Mouse (Mus musculus): ENCODE data around the gene Galnt15. TPM values are rescaled to one million over a fixed set of nuclear protein-coding genes. Genes with fewer than 3 reads are reported as not detected.

Galnt15 gene
- 10 to 100 TPM; 12.8 to 17.8 TPM for total RNA-seq (2021)
- long read RNA-seq, experiment 1, full-length matches to known transcripts = 1 of 4 reads
- long read RNA-seq, experiment 1, partial matches to known transcripts = 1 of 4 reads
- long read RNA-seq, experiment 1, other reads (novel, unspliced or antisense) = 2 of 4 reads
- long read RNA-seq, experiment 2, full-length matches to known transcripts = 9 of 13 reads
- long read RNA-seq, experiment 2, partial matches to known transcripts = 2 of 13 reads
- long read RNA-seq, experiment 2, other reads (novel, unspliced or antisense) = 2 of 13 reads

- intact Hi-C loops (cut with DNase I) = no loop called here
- peak; percentile 74 to 81 for DNase-seq
Measured at GRCm38 (mm10) chr14:32028681-32029091, at the start of gene Galnt15. Galnt15 (plus strand) TSS chr14:32028989.

GRCm38 (mm10) chr14:31994021-31994420 lies 34.8 kb upstream of the Galnt15 start:
- intact Hi-C loops (cut with DNase I) = no loop called here
- no peak for DNase-seq

- intact Hi-C loops (cut with DNase I) = no loop called here
- peak in 1 of 2 experiments; percentile 16 for DNase-seq
Measured at GRCm38 (mm10) chr14:32000941-32001340, 27.8 kb upstream of the Galnt15 start.

- DNase-seq = no peak
- intact Hi-C loops (cut with DNase I) = no loop called here
Measured at GRCm38 (mm10) chr14:32002502-32003338, 26.1 kb upstream of the Galnt15 start.

GRCm38 (mm10) chr14:32003904-32004596 lies 24.7 kb upstream of the Galnt15 start:
- intact Hi-C loops (cut with DNase I) = no loop called here
- no peak for DNase-seq

GRCm38 (mm10) chr14:32005673-32006261 lies 23.0 kb upstream of the Galnt15 start:
- peak; percentile 13 to 30 for DNase-seq

GRCm38 (mm10) chr14:32007654-32008335 lies 21.0 kb upstream of the Galnt15 start:
- intact Hi-C loops (cut with DNase I) = no loop called here
- DNase-seq = no peak

More at GRCm38 (mm10) chr14:32005673-32006261, 23.0 kb upstream of the Galnt15 start:
- intact Hi-C loops (cut with DNase I) = no loop called here

GRCm38 (mm10) chr14:32009715-32010114 lies 19.1 kb upstream of the Galnt15 start:
- intact Hi-C loops (cut with DNase I) = no loop called here
- DNase-seq = no peak

- intact Hi-C loops (cut with DNase I) = no loop called here
Measured at GRCm38 (mm10) chr14:32011547-32012304, 17.1 kb upstream of the Galnt15 start.

GRCm38 (mm10) chr14:32015131-32015770 lies 13.5 kb upstream of the Galnt15 start:
- intact Hi-C loops (cut with DNase I) = no loop called here
- DNase-seq = no peak

More at GRCm38 (mm10) chr14:32011547-32012304, 17.1 kb upstream of the Galnt15 start:
- no peak for DNase-seq

GRCm38 (mm10) chr14:32016466-32016865 lies 12.3 kb upstream of the Galnt15 start:
- intact Hi-C loops (cut with DNase I) = no loop called here
- DNase-seq = no peak

- DNase-seq = peak in 1 of 2 experiments; percentile 29
Measured at GRCm38 (mm10) chr14:32016921-32017320, 11.9 kb upstream of the Galnt15 start.

GRCm38 (mm10) chr14:32017448-32017847 lies 11.3 kb upstream of the Galnt15 start:
- intact Hi-C loops (cut with DNase I) = no loop called here
- DNase-seq = no peak

More at GRCm38 (mm10) chr14:32016921-32017320, 11.9 kb upstream of the Galnt15 start:
- intact Hi-C loops (cut with DNase I) = no loop called here

- intact Hi-C loops (cut with DNase I) = no loop called here
- no peak for DNase-seq
Measured at GRCm38 (mm10) chr14:32019091-32019490, 9.7 kb upstream of the Galnt15 start.

GRCm38 (mm10) chr14:32021967-32022366 lies 6.8 kb upstream of the Galnt15 start:
- DNase-seq = no peak
- intact Hi-C loops (cut with DNase I) = no loop called here

- intact Hi-C loops (cut with DNase I) = no loop called here
- DNase-seq = no peak
Measured at GRCm38 (mm10) chr14:32022450-32022849, 6.3 kb upstream of the Galnt15 start.

- no peak for DNase-seq
- intact Hi-C loops (cut with DNase I) = no loop called here
Measured at GRCm38 (mm10) chr14:32023891-32024290, 4.9 kb upstream of the Galnt15 start.

GRCm38 (mm10) chr14:32027218-32027617 lies 1.6 kb upstream of the Galnt15 start:
- no peak for DNase-seq
- intact Hi-C loops (cut with DNase I) = no loop called here
